Mouse (Mus musculus) heart, postnatal 0 days (tissue): ENCODE data around the gene Gm10715.
"Not testable (repeated sequence)": the region's sequence is repeated elsewhere in the genome, so short reads cannot be mapped to it uniquely, and the experiment has no call there.

Source experiments
- CTCF ChIP-seq: IDR thresholded peaks from 2 replicates; pipeline ENCODE4 v1.5.1; 2016; ENCODE audit warnings: antibody characterized with exemption, control low read depth, low read depth
- EP300 ChIP-seq: IDR thresholded peaks from 2 replicates; pipeline ENCODE4 v1.6.1; 2016; ENCODE audit warnings: antibody characterized with exemption, low read depth

DNA sequence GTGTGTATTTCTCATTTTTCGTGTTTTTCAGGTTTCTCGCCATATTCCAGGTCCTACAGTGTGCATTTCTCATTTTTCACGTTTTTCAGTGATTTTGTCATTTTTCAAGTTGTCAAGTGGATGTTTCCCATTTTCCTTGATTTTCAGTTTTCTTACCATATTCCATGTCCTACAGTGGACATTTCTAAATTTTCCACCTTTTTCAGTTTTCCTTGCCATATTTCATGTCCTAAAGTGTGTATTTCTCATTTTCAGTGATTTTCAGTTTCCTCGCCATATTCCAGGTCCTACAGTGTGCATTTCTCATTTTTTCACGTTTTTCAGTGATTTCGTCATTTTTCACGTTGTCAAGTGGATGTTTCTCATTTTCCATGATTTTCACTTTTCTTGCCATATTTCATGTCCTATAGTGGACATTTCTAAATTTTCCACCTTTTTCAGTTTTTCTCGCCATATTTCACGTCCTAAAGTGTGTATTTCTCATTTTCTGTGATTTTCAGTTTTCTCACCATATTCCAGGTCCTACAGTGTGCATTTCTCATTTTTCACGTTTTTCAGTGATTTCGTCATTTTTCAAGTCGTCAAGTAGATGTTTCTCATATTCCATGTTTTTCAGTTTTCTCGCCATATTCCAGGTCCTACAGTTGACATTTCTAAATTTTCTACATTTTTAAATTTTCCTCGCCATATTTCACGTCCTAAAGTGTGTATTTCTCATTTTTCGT, 7.2 kb upstream of the Gm10715 start:
- not testable (repeated sequence) for TF ChIP-seq EP300, CTCF
